ENCODE assay signal across 19 mouse cellular contexts in the genomic region with DNA sequence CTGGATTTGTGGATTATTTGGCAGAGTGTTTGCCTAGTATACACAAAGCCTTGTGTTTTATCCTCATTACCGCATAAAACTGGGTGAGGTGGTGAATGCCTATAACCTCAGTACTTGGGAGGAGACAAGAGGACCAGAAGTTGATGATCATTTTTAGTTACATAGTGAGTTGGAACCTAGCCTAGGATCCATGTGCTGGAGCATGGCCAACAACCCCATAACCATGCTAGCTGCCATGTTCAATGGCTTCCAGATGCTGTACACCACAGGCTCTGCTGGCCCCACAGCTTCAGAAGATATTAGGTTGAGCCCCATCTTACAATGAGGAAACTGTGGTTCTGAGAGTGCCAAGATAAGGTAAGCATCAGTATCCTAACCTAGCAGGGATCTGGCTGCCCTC.
DNase-seq lines count a peak whose midpoint lies in the region; ATAC-seq and TF ChIP-seq lines count a peak whose summit lies in the region.
"Had no signal": no experiment of that assay in that cellular context is flagged by ENCODE, and none has a peak within 500 bp of the region (broad histone marks: within the 10 kb centered on the region; RNA-seq: fewer than 3 reads in every experiment).

No protein-coding gene starts in this region.

- no peak for DNase-seq in heart, postnatal 10 days
- peak; percentile 59 for DNase-seq in lung, embryonic 14.5 days
- no peak for DNase-seq in lung, postnatal 25 days (ENCODE audit: low spot score)
- DNase-seq in NIH3T3 (ENCODE audit: low read depth), result peak; percentile 28
- DNase-seq: adrenal gland, postnatal 14 days; cerebellum, adult 18-20 months; cerebellum, adult 9-11 months; cerebellum, postnatal 36 days; gastrocnemius, postnatal 36 days; heart, adult 18-20 months; kidney, adult 18-20 months had no signal

- peaks cover 41% of the 10 kb centered on the region for H3K4me1 ChIP-seq in heart, embryonic 15.5 days (replicated peaks)
- no peaks in the 10 kb centered on the region for H3K4me1 ChIP-seq in lung, embryonic 14.5 days (ENCODE audit: insufficient read depth)
- H3K4me1 ChIP-seq in limb, embryonic 15.5 days, result peaks cover 6% of the 10 kb centered on the region; the same call in 1 of the 2 replicates
- H3K4me1 ChIP-seq in hindbrain, embryonic 16.5 days (ENCODE audit: control insufficient read depth, insufficient read depth, low read depth, low read length), result 0 out of 2 replicates have a peak, but pooled peaks cover 3% of the 10 kb centered on the region
- H3K4me1 ChIP-seq: intestine, embryonic 15.5 days had no signal

- no peak overlapping the region for H3K9ac ChIP-seq in heart, embryonic 15.5 days
- no peak overlapping the region for H3K9ac ChIP-seq in lung, embryonic 14.5 days
- H3K9ac ChIP-seq in limb, embryonic 15.5 days, result no peak overlapping the region
- H3K9ac ChIP-seq in hindbrain, embryonic 16.5 days (ENCODE audit: low read depth, low read length), result no peak overlapping the region
- H3K9ac ChIP-seq: forebrain, embryonic 15.5 days; hindbrain, embryonic 13.5 days; intestine, embryonic 15.5 days had no signal

- H3K4me2 ChIP-seq in heart, embryonic 15.5 days, result no peak overlapping the region
- H3K4me2 ChIP-seq in lung, embryonic 14.5 days, result no peak overlapping the region
- no peak overlapping the region for H3K4me2 ChIP-seq in limb, embryonic 15.5 days
- H3K4me2 ChIP-seq in hindbrain, embryonic 16.5 days (ENCODE audit: low read length), result no peak overlapping the region
- H3K4me2 ChIP-seq: forebrain, embryonic 15.5 days; hindbrain, embryonic 13.5 days; intestine, embryonic 15.5 days had no signal

- intact Hi-C loops in heart, postnatal 10 days (cut with DNase I), result no loop called here

- WGBS in heart, embryonic 15.5 days, result 67% methylated on average over 1 of the region's 1 CpGs
- 46% methylated on average over 1 of the region's 1 CpGs for WGBS in lung, embryonic 14.5 days
- 68% methylated on average over 1 of the region's 1 CpGs for WGBS in limb, embryonic 15.5 days
- WGBS in hindbrain, embryonic 16.5 days, result 97% methylated on average over 1 of the region's 1 CpGs

- H3K27ac ChIP-seq in heart, embryonic 15.5 days, result peak overlapping the region; percentile 77; the same call in 1 of the 2 replicates
- H3K27ac ChIP-seq in lung, embryonic 14.5 days (ENCODE audit: low read depth), result no peak overlapping the region
- no peak overlapping the region for H3K27ac ChIP-seq in limb, embryonic 15.5 days
- no peak overlapping the region for H3K27ac ChIP-seq in hindbrain, embryonic 16.5 days (ENCODE audit: low read depth, low read length)
- H3K27ac ChIP-seq: forebrain, embryonic 15.5 days; hindbrain, embryonic 13.5 days; intestine, embryonic 15.5 days had no signal

- no peaks in the 10 kb centered on the region for H3K27me3 ChIP-seq in heart, embryonic 15.5 days
- H3K27me3 ChIP-seq in lung, embryonic 14.5 days (ENCODE audit: insufficient read depth, low read length), result no peaks in the 10 kb centered on the region
- H3K27me3 ChIP-seq in limb, embryonic 15.5 days, result no peaks in the 10 kb centered on the region
- H3K27me3 ChIP-seq in hindbrain, embryonic 16.5 days (replicated peaks; ENCODE audit: control insufficient read depth, insufficient read depth, low read length), result no peaks in the 10 kb centered on the region
- H3K27me3 ChIP-seq: forebrain, embryonic 15.5 days; hindbrain, embryonic 13.5 days; intestine, embryonic 15.5 days; Patski had no signal

- no peak for ATAC-seq in heart, embryonic 15.5 days (replicated peaks; ENCODE audit: insufficient number of reproducible peaks, insufficient read depth, low FRiP score, low read depth)
- ATAC-seq in lung, embryonic 14.5 days (ENCODE audit: insufficient read depth), result no peak; the same call in 1 of the 2 replicates
- 0 out of 2 replicates have a peak, but pooled peaks have one; percentile 35 for ATAC-seq in limb, embryonic 15.5 days (ENCODE audit: insufficient number of reproducible peaks, low FRiP score, low TSS enrichment, low read depth)
- no peak for ATAC-seq in hindbrain, embryonic 16.5 days
- ATAC-seq: activated CD4-positive, CD25-positive, alpha-beta regulatory T cell, adult 4 months; forebrain, embryonic 15.5 days; intestine, embryonic 15.5 days; Patski had no signal

- H3K9me3 ChIP-seq in heart, embryonic 15.5 days (replicated peaks), result no peaks in the 10 kb centered on the region
- H3K9me3 ChIP-seq in lung, embryonic 14.5 days (ENCODE audit: low read depth, low read length), result no peaks in the 10 kb centered on the region
- no peaks in the 10 kb centered on the region for H3K9me3 ChIP-seq in limb, embryonic 15.5 days
- H3K9me3 ChIP-seq in hindbrain, embryonic 16.5 days (ENCODE audit: control insufficient read depth, low read length), result no peaks in the 10 kb centered on the region
- H3K9me3 ChIP-seq: forebrain, embryonic 15.5 days; hindbrain, embryonic 13.5 days; intestine, embryonic 15.5 days had no signal

- TF ChIP-seq CTCF in lung, embryonic 14.5 days (IDR thresholded peaks at IDR 0.05; ENCODE audit: low read depth), result no peak

- no peak overlapping the region for H3K4me3 ChIP-seq in heart, embryonic 15.5 days
- no peak overlapping the region for H3K4me3 ChIP-seq in lung, embryonic 14.5 days (ENCODE audit: low read depth, low read length)
- no peak overlapping the region for H3K4me3 ChIP-seq in limb, embryonic 15.5 days
- no peak overlapping the region for H3K4me3 ChIP-seq in hindbrain, embryonic 16.5 days (ENCODE audit: low read length)
- H3K4me3 ChIP-seq: forebrain, embryonic 15.5 days; hindbrain, embryonic 13.5 days; intestine, embryonic 15.5 days had no signal

- H3K36me3 ChIP-seq in heart, embryonic 15.5 days, result no peaks in the 10 kb centered on the region
- no peaks in the 10 kb centered on the region for H3K36me3 ChIP-seq in lung, embryonic 14.5 days (ENCODE audit: insufficient read depth)
- H3K36me3 ChIP-seq in limb, embryonic 15.5 days, result no peaks in the 10 kb centered on the region
- no peaks in the 10 kb centered on the region for H3K36me3 ChIP-seq in hindbrain, embryonic 16.5 days (ENCODE audit: control insufficient read depth, insufficient read depth, low read length)
- H3K36me3 ChIP-seq: forebrain, embryonic 15.5 days; hindbrain, embryonic 13.5 days; intestine, embryonic 15.5 days had no signal

Comparison
In these comparisons a context has a peak if more than half of its experiments do, and no peak if none do; other contexts are left out.
1. DNase-seq: peak in lung, embryonic 14.5 days (single experiment) and NIH3T3 (single experiment); none in heart, postnatal 10 days (0 of 2) and lung, postnatal 25 days (single experiment).